Mouse (Mus musculus): Measurements from ENCODE around the gene Knl1. TPM values are rescaled to one million over a fixed set of nuclear protein-coding genes. Genes with fewer than 3 reads are reported as not detected.

Gene Knl1
- polyA plus RNA-seq, 1 experiment from 2014 or later = 70.3 TPM

- ATAC-seq (ENCODE audit: borderline replicate concordance, extremely low read depth, low FRiP score, low TSS enrichment) = no peak
- 89% methylated on average over 4 of the region's 4 CpGs for WGBS
- H3K27ac ChIP-seq = no peak overlapping the region
Measured at GRCm38 (mm10) chr2:119050132-119050650, 3.3 kb downstream of the Knl1 start.

GRCm38 (mm10) chr2:119060139-119060538 lies 13.2 kb downstream of the Knl1 start:
- no peak overlapping the region for H3K9ac ChIP-seq
- H3K27me3 ChIP-seq = no peaks in the 10 kb centered on the region
- no peak overlapping the region for H3K4me2 ChIP-seq
- H3K27ac ChIP-seq = no peak overlapping the region
- WGBS = 96% methylated on average over 2 of the region's 2 CpGs
- H3K4me1 ChIP-seq = no peaks in the 10 kb centered on the region
- ATAC-seq (ENCODE audit: borderline replicate concordance, extremely low read depth, low FRiP score, low TSS enrichment) = no peak
- H3K4me3 ChIP-seq = no peak overlapping the region
- H3K9me3 ChIP-seq = no peaks in the 10 kb centered on the region
- H3K36me3 ChIP-seq = peaks cover 35% of the 10 kb centered on the region

More at GRCm38 (mm10) chr2:119050132-119050650, 3.3 kb downstream of the Knl1 start:
- no peaks in the 10 kb centered on the region for H3K9me3 ChIP-seq
- H3K36me3 ChIP-seq = no peaks in the 10 kb centered on the region
- no peak overlapping the region for H3K4me3 ChIP-seq
- H3K4me2 ChIP-seq = no peak overlapping the region
- no peak overlapping the region for H3K9ac ChIP-seq
- H3K27me3 ChIP-seq = no peaks in the 10 kb centered on the region
- H3K4me1 ChIP-seq = peaks cover 10% of the 10 kb centered on the region

- no peak overlapping the region for H3K9ac ChIP-seq
- 89% methylated on average over 4 of the region's 4 CpGs for WGBS
- no peak overlapping the region for H3K27ac ChIP-seq
- no peak overlapping the region for H3K4me2 ChIP-seq
- no peaks in the 10 kb centered on the region for H3K27me3 ChIP-seq
- H3K4me1 ChIP-seq = no peaks in the 10 kb centered on the region
- peaks cover 45% of the 10 kb centered on the region for H3K36me3 ChIP-seq
- H3K9me3 ChIP-seq = no peaks in the 10 kb centered on the region
- no peak for ATAC-seq (ENCODE audit: borderline replicate concordance, extremely low read depth, low FRiP score, low TSS enrichment)
- no peak overlapping the region for H3K4me3 ChIP-seq
Measured at GRCm38 (mm10) chr2:119072397-119072796, 25.5 kb downstream of the Knl1 start.

DNA sequence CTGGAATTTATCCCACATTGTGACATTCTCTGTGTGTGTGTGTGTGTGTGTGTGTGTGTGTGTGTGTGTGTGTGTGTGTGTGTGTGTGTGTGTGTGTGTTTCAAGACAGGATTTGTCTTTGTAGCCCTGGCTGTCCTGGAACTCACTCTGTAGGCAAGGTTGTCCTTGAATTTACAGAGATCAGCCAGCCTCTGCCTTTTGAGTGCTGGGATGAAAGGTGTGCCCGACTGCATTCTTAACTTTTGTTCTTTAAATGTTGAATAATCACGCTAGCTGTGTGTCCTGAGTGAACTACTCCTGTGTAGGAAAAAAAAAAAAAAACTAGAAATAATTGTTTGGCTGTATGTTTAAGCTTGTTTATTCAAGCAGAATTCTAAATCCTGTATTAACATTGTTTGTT lies 39.2 kb downstream of the Knl1 start:
- no peak overlapping the region for H3K9ac ChIP-seq
- WGBS = 91% methylated on average over 2 of the region's 2 CpGs
- no peaks in the 10 kb centered on the region for H3K27me3 ChIP-seq
- H3K27ac ChIP-seq = no peak overlapping the region
- no peaks in the 10 kb centered on the region for H3K9me3 ChIP-seq
- H3K36me3 ChIP-seq = peaks cover 32% of the 10 kb centered on the region
- H3K4me3 ChIP-seq = no peak overlapping the region
- no peak overlapping the region for H3K4me2 ChIP-seq
- no peaks in the 10 kb centered on the region for H3K4me1 ChIP-seq
- ATAC-seq (ENCODE audit: borderline replicate concordance, extremely low read depth, low FRiP score, low TSS enrichment) = no peak

DNA sequence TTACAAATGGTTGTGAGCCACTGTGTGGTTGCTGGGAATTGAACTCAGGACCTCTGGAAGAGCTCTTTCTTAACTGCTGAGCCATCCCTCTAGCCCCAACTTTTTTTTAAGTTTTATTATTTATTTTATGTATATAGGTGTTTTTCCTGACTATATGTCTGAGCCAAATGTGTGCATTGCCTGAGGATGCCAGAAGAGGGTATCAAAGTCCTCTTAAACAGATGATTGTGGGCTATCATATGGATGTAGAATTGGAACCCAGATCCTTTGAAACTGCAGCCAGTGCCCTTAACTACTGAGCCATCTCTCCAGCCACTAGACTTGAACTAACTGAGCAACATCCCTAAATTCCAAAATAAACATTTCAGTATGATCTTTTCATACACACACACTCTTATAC lies 54.6 kb downstream of the Knl1 start:
- Histone ChIP-seq H3K36me3 (peaks cover 49% of the 10 kb centered on the region), H3K9ac (no peak overlapping the region)
- no peak for ATAC-seq (ENCODE audit: borderline replicate concordance, extremely low read depth, low FRiP score, low TSS enrichment)

DNA sequence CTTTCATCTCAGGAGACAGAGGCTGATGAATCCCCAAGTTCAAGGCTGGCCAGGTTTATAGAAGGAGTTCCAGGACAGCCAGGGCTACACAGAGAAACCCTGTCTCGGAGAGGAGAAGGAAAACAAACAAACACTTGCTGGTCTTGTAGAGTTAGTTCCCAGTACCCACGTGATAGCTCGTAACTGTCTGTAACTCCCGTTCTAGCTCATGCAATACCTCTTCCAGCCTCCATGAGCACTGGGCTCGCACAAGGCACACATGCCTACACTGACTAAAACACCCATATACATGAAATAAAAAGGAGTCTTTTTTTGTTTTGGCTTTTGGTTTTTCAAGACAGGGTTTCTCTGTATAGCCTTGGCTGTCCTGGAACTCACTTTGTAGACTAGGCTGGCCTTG lies 59.7 kb downstream of the Knl1 start:
- Histone ChIP-seq H3K27me3 (no peaks in the 10 kb centered on the region), H3K36me3 (peaks cover 33% of the 10 kb centered on the region), H3K4me3 (no peak overlapping the region), H3K4me2 (no peak overlapping the region), H3K9me3 (no peaks in the 10 kb centered on the region), H3K9ac (no peak overlapping the region), H3K27ac (no peak overlapping the region), H3K4me1 (peaks cover 2% of the 10 kb centered on the region; the same call in 1 of the 2 replicates)
- ATAC-seq (ENCODE audit: borderline replicate concordance, extremely low read depth, low FRiP score, low TSS enrichment) = no peak
- 68% methylated on average over 5 of the region's 5 CpGs for WGBS

More for the DNA sequence above, 54.6 kb downstream of the Knl1 start:
- H3K4me2 ChIP-seq = no peak overlapping the region
- no peak overlapping the region for H3K4me3 ChIP-seq
- no peaks in the 10 kb centered on the region for H3K27me3 ChIP-seq
- H3K9me3 ChIP-seq = no peaks in the 10 kb centered on the region
- no peak overlapping the region for H3K27ac ChIP-seq
- H3K4me1 ChIP-seq = no peaks in the 10 kb centered on the region

GRCm38 (mm10) chr2:119108554-119108953 lies 61.6 kb downstream of the Knl1 start:
- 51% methylated on average over 4 of the region's 4 CpGs for WGBS
- no peak overlapping the region for H3K4me3 ChIP-seq
- H3K27ac ChIP-seq = no peak overlapping the region
- no peaks in the 10 kb centered on the region for H3K27me3 ChIP-seq
- peaks cover 14% of the 10 kb centered on the region for H3K36me3 ChIP-seq
- H3K4me1 ChIP-seq = peaks cover 9% of the 10 kb centered on the region
- H3K4me2 ChIP-seq = no peak overlapping the region
- no peak for ATAC-seq (ENCODE audit: borderline replicate concordance, extremely low read depth, low FRiP score, low TSS enrichment)
- no peaks in the 10 kb centered on the region for H3K9me3 ChIP-seq
- no peak overlapping the region for H3K9ac ChIP-seq

DNA sequence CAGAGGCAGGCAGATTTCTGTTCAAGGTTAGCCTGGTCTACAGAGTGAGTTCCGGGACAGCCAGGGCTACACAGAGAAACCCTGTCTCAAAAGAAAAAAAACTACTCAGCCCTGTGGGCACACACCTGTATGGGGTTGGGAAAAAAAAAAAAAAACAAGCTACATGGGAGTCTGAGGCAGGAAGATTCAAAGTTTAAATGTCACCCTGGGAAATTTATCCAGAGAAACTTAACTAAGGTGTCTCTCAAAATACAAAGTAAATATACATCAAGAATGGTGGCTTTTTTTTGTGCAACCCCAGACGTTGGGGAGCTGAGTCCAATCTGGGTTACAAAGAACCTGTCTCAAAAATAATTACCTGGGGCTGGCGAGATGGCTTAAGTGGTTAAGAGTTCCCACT lies 64.1 kb downstream of the Knl1 start:
- WGBS = 82% methylated on average over 3 of the region's 3 CpGs
- no peak for ATAC-seq (ENCODE audit: borderline replicate concordance, extremely low read depth, low FRiP score, low TSS enrichment)
- no peak overlapping the region for H3K27ac ChIP-seq

GRCm38 (mm10) chr2:119112438-119113112 lies 65.7 kb downstream of the Knl1 start, which contains the start of gene Rad51:
TSS of gene Rad51 (plus strand) at chr2:119112793.
- Histone ChIP-seq H3K36me3 (peaks cover 16% of the 10 kb centered on the region), H3K4me3 (peak within 1 kb of the TSS; percentile 88), H3K9me3 (no peaks in the 10 kb centered on the region), H3K9ac (peak within 1 kb of the TSS; percentile 66), H3K27me3 (no peaks in the 10 kb centered on the region), H3K27ac (peak within 1 kb of the TSS; percentile 97), H3K4me1 (peaks cover 19% of the 10 kb centered on the region), H3K4me2 (peak within 1 kb of the TSS; percentile 95)
- peak; percentile 92 for ATAC-seq (ENCODE audit: borderline replicate concordance, extremely low read depth, low FRiP score, low TSS enrichment)
- WGBS = under 1% methylated on average over 51 of the region's 51 CpGs

More for the DNA sequence above, 64.1 kb downstream of the Knl1 start:
- no peaks in the 10 kb centered on the region for H3K9me3 ChIP-seq
- H3K36me3 ChIP-seq = peaks cover 9% of the 10 kb centered on the region; the same call in 1 of the 2 replicates
- no peaks in the 10 kb centered on the region for H3K27me3 ChIP-seq
- H3K9ac ChIP-seq = no peak overlapping the region
- H3K4me1 ChIP-seq = peaks cover 19% of the 10 kb centered on the region
- no peak overlapping the region for H3K4me3 ChIP-seq
- H3K4me2 ChIP-seq = no peak overlapping the region

GRCm38 (mm10) chr2:119113121-119113925 lies 66.4 kb downstream of the Knl1 start:
- peak overlapping the region; percentile 66 for H3K9ac ChIP-seq
- peaks cover 19% of the 10 kb centered on the region for H3K4me1 ChIP-seq
- H3K27me3 ChIP-seq = no peaks in the 10 kb centered on the region
- H3K4me2 ChIP-seq = peak overlapping the region; percentile 95
- peaks cover 22% of the 10 kb centered on the region for H3K36me3 ChIP-seq
- ATAC-seq (ENCODE audit: borderline replicate concordance, extremely low read depth, low FRiP score, low TSS enrichment) = no peak
- H3K9me3 ChIP-seq = no peaks in the 10 kb centered on the region
- WGBS = 9% methylated on average over 20 of the region's 20 CpGs
- peak overlapping the region; percentile 97 for H3K27ac ChIP-seq
- H3K4me3 ChIP-seq = peak overlapping the region; percentile 88

DNA sequence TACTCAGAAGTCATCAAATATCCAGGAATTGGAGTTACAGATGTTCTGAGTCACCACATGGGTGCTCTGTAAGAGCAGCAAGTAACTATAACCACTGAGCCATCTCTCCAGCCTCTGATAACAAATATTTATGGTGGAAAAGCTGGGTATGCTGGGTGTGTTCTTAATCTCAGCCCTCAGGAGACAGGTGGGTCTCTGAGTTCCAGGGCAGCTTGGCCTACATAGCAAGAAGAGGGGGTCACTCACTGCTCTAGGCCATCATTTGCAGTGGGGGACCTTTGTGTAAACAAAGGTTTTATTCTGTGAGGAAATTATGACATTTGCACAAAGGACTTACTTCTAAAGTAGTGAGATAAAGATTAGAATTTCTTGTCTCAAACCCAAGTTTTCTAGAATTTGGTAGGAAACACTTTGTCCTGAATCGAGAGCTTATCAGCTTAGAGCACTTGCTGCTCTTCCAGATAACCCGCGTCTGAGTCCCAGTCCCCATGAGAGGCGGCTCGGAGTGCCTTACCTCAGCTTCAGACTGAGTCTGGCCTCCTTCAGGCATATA lies 89.5 kb downstream of the Knl1 start:
- Histone ChIP-seq H3K9me3 (no peaks in the 10 kb centered on the region), H3K27ac (no peak overlapping the region), H3K4me2 (no peak overlapping the region), H3K36me3 (peaks cover 78% of the 10 kb centered on the region), H3K4me3 (no peak overlapping the region), H3K27me3 (no peaks in the 10 kb centered on the region), H3K4me1 (no peaks in the 10 kb centered on the region), H3K9ac (no peak overlapping the region)
- WGBS = 68% methylated on average over 5 of the region's 5 CpGs
- ATAC-seq (ENCODE audit: borderline replicate concordance, extremely low read depth, low FRiP score, low TSS enrichment) = no peak

DNA sequence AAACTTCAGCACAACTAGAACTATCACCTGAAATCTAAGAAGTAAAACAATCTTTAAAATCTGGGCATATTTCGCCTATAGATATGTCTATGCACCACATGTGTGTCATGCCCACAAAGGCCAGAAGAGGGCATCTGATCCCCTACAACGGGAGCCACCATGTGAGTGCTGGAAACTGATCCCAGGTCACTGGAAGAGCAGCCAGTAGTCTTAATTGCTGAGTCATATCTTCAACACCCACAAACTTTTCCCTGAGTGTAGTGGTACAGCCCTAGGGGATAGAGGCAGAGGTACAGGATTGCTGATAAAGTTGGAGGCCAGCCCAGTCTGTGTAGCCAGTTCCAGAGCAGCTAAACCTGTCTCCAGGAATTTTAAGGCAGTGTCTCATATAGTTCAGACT lies 98.3 kb downstream of the Knl1 start:
- H3K36me3 ChIP-seq = peaks cover 87% of the 10 kb centered on the region
- no peak overlapping the region for H3K4me2 ChIP-seq
- no peak overlapping the region for H3K27ac ChIP-seq
- no peaks in the 10 kb centered on the region for H3K9me3 ChIP-seq
- H3K27me3 ChIP-seq = no peaks in the 10 kb centered on the region
- ATAC-seq (ENCODE audit: borderline replicate concordance, extremely low read depth, low FRiP score, low TSS enrichment) = no peak
- no peak overlapping the region for H3K9ac ChIP-seq
- no peaks in the 10 kb centered on the region for H3K4me1 ChIP-seq
- 80% methylated on average over 2 of the region's 2 CpGs for WGBS
- no peak overlapping the region for H3K4me3 ChIP-seq
